Mouse (Mus musculus): ENCODE results near the gene Dennd2a. TPM values are rescaled to one million over a fixed set of nuclear protein-coding genes. Genes with fewer than 3 reads are reported as not detected.

Dennd2a gene
- total RNA-seq, 4 experiments from 2014 or later = 22.0 to 27.0 (median 23.4) TPM

GRCm38 (mm10) chr6:39515739-39516131 lies 41.9 kb downstream of the Dennd2a start:
- no peak for DNase-seq (ENCODE audit: low spot score in 2 of 2)

GRCm38 (mm10) chr6:39515040-39515738 lies 42.5 kb downstream of the Dennd2a start:
- DNase-seq (ENCODE audit: low spot score in 2 of 2) = no peak

- DNase-seq (ENCODE audit: low spot score in 2 of 2) = no peak
Measured at GRCm38 (mm10) chr6:39503476-39503875, 54.2 kb downstream of the Dennd2a start.

- no peak for DNase-seq (ENCODE audit: low spot score in 2 of 2)
Measured at GRCm38 (mm10) chr6:39497165-39497564, 60.5 kb downstream of the Dennd2a start.

GRCm38 (mm10) chr6:39493129-39493714 lies 64.4 kb downstream of the Dennd2a start:
- peak; percentile 59 to 80 for DNase-seq (ENCODE audit: low spot score in 2 of 2)

GRCm38 (mm10) chr6:39492161-39492560 lies 65.5 kb downstream of the Dennd2a start:
- DNase-seq (ENCODE audit: low spot score in 2 of 2) = no peak

- no peak for DNase-seq (ENCODE audit: low spot score in 2 of 2)
Measured at GRCm38 (mm10) chr6:39491203-39491602, 66.5 kb downstream of the Dennd2a start.

GRCm38 (mm10) chr6:39488292-39488691 lies 69.4 kb downstream of the Dennd2a start:
- DNase-seq (ENCODE audit: low spot score in 2 of 2) = peak in 1 of 2 experiments; percentile 61

GRCm38 (mm10) chr6:39483656-39484055 lies 74.0 kb downstream of the Dennd2a start:
- no peak for DNase-seq (ENCODE audit: low spot score in 2 of 2)

- DNase-seq (ENCODE audit: low spot score in 2 of 2) = peak in 1 of 2 experiments; percentile 50
Measured at GRCm38 (mm10) chr6:39478509-39479150, 79.0 kb downstream of the Dennd2a start.

GRCm38 (mm10) chr6:39476617-39477016 lies 81.0 kb downstream of the Dennd2a start:
- DNase-seq (ENCODE audit: low spot score in 2 of 2) = no peak

GRCm38 (mm10) chr6:39474424-39474823 lies 83.2 kb downstream of the Dennd2a start:
- DNase-seq (ENCODE audit: low spot score in 2 of 2) = no peak

GRCm38 (mm10) chr6:39472837-39473236 lies 84.8 kb downstream of the Dennd2a start:
- no peak for DNase-seq (ENCODE audit: low spot score in 2 of 2)

GRCm38 (mm10) chr6:39472271-39472670 lies 85.4 kb downstream of the Dennd2a start:
- DNase-seq (ENCODE audit: low spot score in 2 of 2) = no peak

GRCm38 (mm10) chr6:39470076-39470475 lies 87.6 kb downstream of the Dennd2a start:
- peak in 1 of 2 experiments; percentile 86 for DNase-seq (ENCODE audit: low spot score in 2 of 2)

GRCm38 (mm10) chr6:39469427-39469826 lies 88.2 kb downstream of the Dennd2a start:
- DNase-seq (ENCODE audit: low spot score in 2 of 2) = no peak

GRCm38 (mm10) chr6:39462621-39463538 lies 94.8 kb downstream of the Dennd2a start:
- peak; percentile 36 to 50 for DNase-seq (ENCODE audit: low spot score in 2 of 2)

- no peak for DNase-seq (ENCODE audit: low spot score in 2 of 2)
Measured at GRCm38 (mm10) chr6:39460040-39460439, 97.6 kb downstream of the Dennd2a start.

GRCm38 (mm10) chr6:39455339-39456160 lies 102.1 kb downstream of the Dennd2a start:
- DNase-seq (ENCODE audit: low spot score in 2 of 2) = no peak

- no peak for DNase-seq (ENCODE audit: low spot score in 2 of 2)
Measured at GRCm38 (mm10) chr6:39454616-39455015, 103.1 kb downstream of the Dennd2a start.

GRCm38 (mm10) chr6:39453564-39453963 lies 104.1 kb downstream of the Dennd2a start:
- no peak for DNase-seq (ENCODE audit: low spot score in 2 of 2)

Measured in left cerebral cortex, adult 8-10 months (tissue).